Mouse (Mus musculus) ES-E14 (cell line): ENCODE measurements around the gene Ednra.

Experiments used
- HCFC1 ChIP-seq: IDR thresholded peaks from 2 replicates; pipeline ENCODE4 v1.6.1; 2012; ENCODE audit warnings: low read length, inconsistent platforms, borderline replicate concordance; ENCODE audit not compliant: insufficient read depth
- ZC3H11A ChIP-seq: IDR thresholded peaks from 2 replicates; pipeline ENCODE4 v1.6.1; 2012; ENCODE audit warnings: low read depth, mild to moderate bottlenecking, inconsistent platforms, low read length, borderline replicate concordance

DNA sequence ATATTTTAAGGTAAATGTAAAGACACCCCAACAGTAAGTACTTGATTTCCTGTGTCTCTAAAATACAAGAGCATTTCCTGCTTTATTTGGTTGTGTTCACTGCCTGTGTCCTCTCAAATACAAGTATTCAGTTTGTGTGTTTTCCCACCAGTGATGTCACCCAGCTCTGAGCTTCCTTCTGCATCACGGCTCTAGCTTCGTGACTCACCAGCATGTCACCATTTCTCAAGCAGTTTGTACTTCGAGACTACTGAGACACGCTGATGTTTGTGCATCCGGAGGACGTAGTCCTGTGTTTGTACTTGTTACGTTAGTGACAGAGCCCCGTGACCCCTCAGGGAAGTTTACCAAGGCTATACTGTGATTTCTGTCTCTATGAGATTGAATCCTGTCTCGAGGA, 13.1 kb upstream of the Ednra start:
- TF ChIP-seq HCFC1 (no peak), ZC3H11A (no peak)
